Comparison of ENCODE assay signal across 29 mouse cellular contexts in the genomic region with DNA sequence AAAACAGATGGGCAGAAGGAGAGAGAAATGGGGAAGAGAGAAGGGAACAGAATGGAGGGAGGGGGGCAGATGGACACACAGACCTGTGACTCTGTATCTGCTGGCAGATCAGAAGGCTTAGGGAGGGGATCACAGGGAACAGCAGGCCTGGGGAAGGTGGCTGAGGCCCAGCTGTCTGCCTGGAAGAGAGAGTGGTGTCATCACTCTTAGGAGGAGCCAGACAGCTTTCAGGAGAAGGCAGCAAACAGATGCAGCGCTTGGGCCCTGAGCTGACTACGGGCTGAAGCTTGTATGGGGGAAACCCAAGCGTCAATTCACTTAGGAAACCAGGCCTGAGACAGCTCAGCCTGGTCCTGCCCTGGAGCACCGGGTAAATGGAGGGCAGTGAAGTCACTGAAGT.
A peak's percentile ranks its signal among the peaks of the same experiment; 100 is the strongest.
DNase-seq lines count a peak whose midpoint lies in the region; ATAC-seq and TF ChIP-seq lines count a peak whose summit lies in the region.
"Had no signal": no experiment of that assay in that cellular context is flagged by ENCODE, and none has a peak within 500 bp of the region (broad histone marks: within the 10 kb centered on the region; RNA-seq: fewer than 3 reads in every experiment).

No protein-coding gene starts in this region.

- WGBS in heart, embryonic 11.5 days (ENCODE audit: insufficient replicate concordance): 66% methylated on average over 4 of the region's 4 CpGs
- 79% methylated on average over 4 of the region's 4 CpGs for WGBS in midbrain, embryonic 11.5 days
- WGBS in midbrain, embryonic 13.5 days: 70% methylated on average over 4 of the region's 4 CpGs

- peak; percentile 84 for DNase-seq in heart, adult 11 months
- DNase-seq in midbrain, embryonic 11.5 days (ENCODE audit: low spot score, missing footprints): peak; percentile 33
- DNase-seq in brain, embryonic 14.5 days (ENCODE audit: low read depth): peak; percentile 9
- no peak for DNase-seq in right cerebral cortex, postnatal 36 days (ENCODE audit: low spot score in 2 of 2)
- DNase-seq: adrenal gland, adult 8-10 months; adrenal gland, postnatal 14 days; adrenal gland, postnatal 36 days; B cell, adult 2 months; cerebellum, adult 11 months; cerebellum, adult 18-20 months; cerebellum, adult 8-10 months; cerebellum, adult 9-11 months; cerebellum, postnatal 14 days; cerebellum, postnatal 36 days; embryo, embryonic 11 days had no signal

- TF ChIP-seq CTCF in brain, embryonic 14.5 days (IDR thresholded peaks at IDR 0.05; ENCODE audit: borderline replicate concordance, extremely low read depth, insufficient read depth, insufficient read length): no peak

- H3K4me2 ChIP-seq in heart, embryonic 11.5 days: no peak overlapping the region
- no peak overlapping the region for H3K4me2 ChIP-seq in midbrain, embryonic 11.5 days
- H3K4me2 ChIP-seq in midbrain, embryonic 13.5 days (replicated peaks): no peak overlapping the region
- H3K4me2 ChIP-seq: embryonic facial prominence, embryonic 13.5 days; embryonic facial prominence, embryonic 15.5 days; forebrain, embryonic 12.5 days had no signal

- peaks cover 6% of the 10 kb centered on the region for H3K4me1 ChIP-seq in heart, embryonic 11.5 days (ENCODE audit: control insufficient read depth, insufficient read depth, low read length)
- H3K4me1 ChIP-seq in midbrain, embryonic 11.5 days (ENCODE audit: control insufficient read depth, insufficient read depth, low read length): no peaks in the 10 kb centered on the region
- H3K4me1 ChIP-seq in midbrain, embryonic 13.5 days (replicated peaks): no peaks in the 10 kb centered on the region
- H3K4me1 ChIP-seq: embryonic facial prominence, embryonic 13.5 days; embryonic facial prominence, embryonic 15.5 days; forebrain, embryonic 12.5 days had no signal

- H3K4me3 ChIP-seq in heart, embryonic 11.5 days (ENCODE audit: low read depth, low read length): no peak overlapping the region
- no peak overlapping the region for H3K4me3 ChIP-seq in midbrain, embryonic 11.5 days (ENCODE audit: low read depth, low read length)
- H3K4me3 ChIP-seq in midbrain, embryonic 13.5 days (replicated peaks): no peak overlapping the region
- H3K4me3 ChIP-seq: embryonic facial prominence, embryonic 13.5 days; embryonic facial prominence, embryonic 15.5 days; erythroblast, embryonic 14.5 days; forebrain, embryonic 10.5 days; forebrain, embryonic 12.5 days had no signal

- H3K9ac ChIP-seq in heart, embryonic 11.5 days (ENCODE audit: low read depth, low read length): no peak overlapping the region
- H3K9ac ChIP-seq in midbrain, embryonic 11.5 days (ENCODE audit: low read length): no peak overlapping the region
- no peak overlapping the region for H3K9ac ChIP-seq in midbrain, embryonic 13.5 days (replicated peaks)
- H3K9ac ChIP-seq: embryonic facial prominence, embryonic 13.5 days; embryonic facial prominence, embryonic 15.5 days; forebrain, embryonic 12.5 days had no signal

- no peak for TF ChIP-seq POLR2A in brain, embryonic 14.5 days (IDR thresholded peaks at IDR 0.05; ENCODE audit: borderline replicate concordance, extremely low read depth, insufficient read depth, insufficient read length, poor library complexity, severe bottlenecking)

- H3K36me3 ChIP-seq in heart, embryonic 11.5 days (ENCODE audit: control insufficient read depth, insufficient read depth, low read length): no peaks in the 10 kb centered on the region
- no peaks in the 10 kb centered on the region for H3K36me3 ChIP-seq in midbrain, embryonic 11.5 days (ENCODE audit: control insufficient read depth, insufficient read depth, low read length)
- H3K36me3 ChIP-seq in midbrain, embryonic 13.5 days: no peaks in the 10 kb centered on the region
- H3K36me3 ChIP-seq: embryonic facial prominence, embryonic 13.5 days; embryonic facial prominence, embryonic 15.5 days; forebrain, embryonic 10.5 days; forebrain, embryonic 12.5 days; G1E had no signal

- no peaks in the 10 kb centered on the region; the same call in 1 of the 2 replicates for H3K9me3 ChIP-seq in heart, embryonic 11.5 days (replicated peaks; ENCODE audit: control insufficient read depth, low read length)
- H3K9me3 ChIP-seq in midbrain, embryonic 11.5 days (ENCODE audit: control insufficient read depth, low read length): no peaks in the 10 kb centered on the region
- H3K9me3 ChIP-seq in midbrain, embryonic 13.5 days: no peaks in the 10 kb centered on the region
- H3K9me3 ChIP-seq: embryonic facial prominence, embryonic 15.5 days had no signal

- peaks cover 7% of the 10 kb centered on the region for H3K27me3 ChIP-seq in heart, embryonic 11.5 days (ENCODE audit: control insufficient read depth, insufficient read depth, low read length)
- no peaks in the 10 kb centered on the region for H3K27me3 ChIP-seq in midbrain, embryonic 11.5 days (ENCODE audit: control insufficient read depth, insufficient read depth, low read length)
- no peaks in the 10 kb centered on the region for H3K27me3 ChIP-seq in midbrain, embryonic 13.5 days
- H3K27me3 ChIP-seq: CH12.LX; embryonic facial prominence, embryonic 13.5 days; embryonic facial prominence, embryonic 15.5 days; forebrain, embryonic 12.5 days; Patski had no signal

- no peak for ATAC-seq in heart, embryonic 11.5 days (replicated peaks; ENCODE audit: insufficient number of reproducible peaks, low FRiP score, low TSS enrichment)
- no peak for ATAC-seq in midbrain, embryonic 11.5 days (ENCODE audit: low FRiP score)
- ATAC-seq in midbrain, embryonic 13.5 days: no peak
- ATAC-seq: activated CD4-positive, CD25-positive, alpha-beta regulatory T cell, adult 4 months; CD4-positive, CD25-positive, alpha-beta regulatory T cell, adult 4 months; forebrain, embryonic 14.5 days; forebrain, embryonic 16.5 days; Patski had no signal

- no peak overlapping the region for H3K27ac ChIP-seq in heart, embryonic 11.5 days (ENCODE audit: low read depth, low read length)
- no peak overlapping the region for H3K27ac ChIP-seq in midbrain, embryonic 11.5 days (ENCODE audit: low read depth, low read length)
- H3K27ac ChIP-seq in midbrain, embryonic 13.5 days: no peak overlapping the region
- H3K27ac ChIP-seq: embryonic facial prominence, embryonic 13.5 days; embryonic facial prominence, embryonic 15.5 days; forebrain, embryonic 10.5 days; forebrain, embryonic 12.5 days had no signal

Comparison
In these comparisons a context has a peak if more than half of its experiments do, and no peak if none do; other contexts are left out.
1. DNase-seq: peak in heart, adult 11 months (single experiment), midbrain, embryonic 11.5 days (single experiment) and brain, embryonic 14.5 days (single experiment); none in right cerebral cortex, postnatal 36 days (0 of 2).